Mouse (Mus musculus) left cerebral cortex, adult 18-20 months (tissue): ENCODE results near the gene Serac1. TPM values are rescaled to one million over a fixed set of nuclear protein-coding genes. Genes with fewer than 3 reads are reported as not detected.
"Not testable (repeated sequence)": the region's sequence is repeated elsewhere in the genome, so short reads cannot be mapped to it uniquely, and the experiment has no call there.

Experiments
- DNase-seq, 2 experiments: peaks; one replicate each; pipeline ENCODE4 v3.0.0; 2021 to 2022; ENCODE audit warnings: low spot score in 2 of 2, mixed read lengths in 1 of 2
- total RNA-seq, 2 experiments: library from RNA; stranded (reverse); gene quantifications; 2 replicates each; pipeline ENCODE4 v1.2.3; 2021

Serac1 gene
- total RNA-seq, 2 experiments from 2014 or later = 16.1 to 17.3 TPM

- DNase-seq = no peak
Measured at GRCm38 (mm10) chr17:6067613-6068012, 11.9 kb downstream of the Serac1 start.

- no peak for DNase-seq
Measured at GRCm38 (mm10) chr17:6066021-6066420, 13.5 kb downstream of the Serac1 start.

- no peak for DNase-seq
Measured at GRCm38 (mm10) chr17:6063532-6063931, 16.0 kb downstream of the Serac1 start.

GRCm38 (mm10) chr17:6062793-6063192, 16.7 kb downstream of the Serac1 start:
- DNase-seq = no peak

GRCm38 (mm10) chr17:6054934-6055355, 24.6 kb downstream of the Serac1 start:
- peak in 1 of 2 experiments; percentile 44 for DNase-seq

GRCm38 (mm10) chr17:6052801-6053200, 26.7 kb downstream of the Serac1 start:
- no peak for DNase-seq

- DNase-seq = no peak
Measured at GRCm38 (mm10) chr17:6037507-6037906, 42.0 kb downstream of the Serac1 start.

GRCm38 (mm10) chr17:6036872-6037271, 42.7 kb downstream of the Serac1 start:
- no peak for DNase-seq

- no peak for DNase-seq
Measured at GRCm38 (mm10) chr17:6036458-6036857, 43.1 kb downstream of the Serac1 start.

GRCm38 (mm10) chr17:6035661-6036060, 43.9 kb downstream of the Serac1 start:
- DNase-seq = no peak

GRCm38 (mm10) chr17:6025831-6026230, 53.7 kb downstream of the Serac1 start:
- no peak for DNase-seq

GRCm38 (mm10) chr17:6021374-6021789, 58.2 kb downstream of the Serac1 start:
- DNase-seq = not testable (repeated sequence)

GRCm38 (mm10) chr17:6020636-6021035, 58.9 kb downstream of the Serac1 start:
- no peak for DNase-seq

- DNase-seq = no peak
Measured at GRCm38 (mm10) chr17:6019776-6020175, 59.8 kb downstream of the Serac1 start.

GRCm38 (mm10) chr17:6018348-6018747, 61.2 kb downstream of the Serac1 start:
- DNase-seq = no peak

- no peak for DNase-seq
Measured at GRCm38 (mm10) chr17:6017268-6017667, 62.3 kb downstream of the Serac1 start.

GRCm38 (mm10) chr17:6016213-6016780, 63.2 kb downstream of the Serac1 start:
- no peak for DNase-seq

- DNase-seq = no peak
Measured at GRCm38 (mm10) chr17:6014985-6015384, 64.6 kb downstream of the Serac1 start.

- no peak for DNase-seq
Measured at GRCm38 (mm10) chr17:6013079-6013478, 66.5 kb downstream of the Serac1 start.

GRCm38 (mm10) chr17:6009606-6010005, 69.9 kb downstream of the Serac1 start:
- DNase-seq = no peak

- DNase-seq = no peak
Measured at GRCm38 (mm10) chr17:6008590-6008989, 71.0 kb downstream of the Serac1 start.

- DNase-seq = no peak
Measured at GRCm38 (mm10) chr17:6007902-6008301, 71.6 kb downstream of the Serac1 start.

GRCm38 (mm10) chr17:6007101-6007780, 72.3 kb downstream of the Serac1 start:
- DNase-seq = no peak
